Mouse (Mus musculus) mesoderm, embryonic 11.5 days (tissue): ENCODE measurements around the gene Olfr370.

Experiments used
- DNase-seq: peaks from one replicate; pipeline ENCODE4 v3.0.0-alpha.2; 2012; ENCODE audit warnings: low read depth, low spot score

The Olfr370 gene

GRCm38 (mm10) chr8:83575561-83576515 is 40.3 kb downstream of the Olfr370 start:
- DNase-seq = no peak

DNA sequence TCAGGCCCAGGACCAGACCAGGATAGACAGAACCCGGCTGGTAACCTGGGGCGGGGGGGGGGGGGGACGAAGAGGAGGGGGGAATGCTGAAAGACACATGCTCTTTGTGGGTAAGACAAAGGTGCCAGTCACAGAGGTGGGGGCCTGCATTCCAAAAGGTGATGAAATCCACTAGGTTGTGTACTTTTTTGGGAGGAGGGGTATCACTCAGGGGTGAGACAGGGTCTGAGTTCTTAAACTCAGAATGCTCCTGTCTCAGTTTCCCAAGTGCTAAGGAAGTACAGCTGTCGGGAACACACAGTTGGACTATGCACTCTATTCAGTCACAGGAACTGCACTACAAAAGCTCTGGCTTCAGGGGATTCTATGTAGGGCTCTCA is 40.9 kb downstream of the Olfr370 start:
- DNase-seq = no peak

GRCm38 (mm10) chr8:83576921-83577320 is 41.3 kb downstream of the Olfr370 start:
- no peak for DNase-seq

GRCm38 (mm10) chr8:83577384-83577791 is 41.8 kb downstream of the Olfr370 start:
- DNase-seq = no peak

DNA sequence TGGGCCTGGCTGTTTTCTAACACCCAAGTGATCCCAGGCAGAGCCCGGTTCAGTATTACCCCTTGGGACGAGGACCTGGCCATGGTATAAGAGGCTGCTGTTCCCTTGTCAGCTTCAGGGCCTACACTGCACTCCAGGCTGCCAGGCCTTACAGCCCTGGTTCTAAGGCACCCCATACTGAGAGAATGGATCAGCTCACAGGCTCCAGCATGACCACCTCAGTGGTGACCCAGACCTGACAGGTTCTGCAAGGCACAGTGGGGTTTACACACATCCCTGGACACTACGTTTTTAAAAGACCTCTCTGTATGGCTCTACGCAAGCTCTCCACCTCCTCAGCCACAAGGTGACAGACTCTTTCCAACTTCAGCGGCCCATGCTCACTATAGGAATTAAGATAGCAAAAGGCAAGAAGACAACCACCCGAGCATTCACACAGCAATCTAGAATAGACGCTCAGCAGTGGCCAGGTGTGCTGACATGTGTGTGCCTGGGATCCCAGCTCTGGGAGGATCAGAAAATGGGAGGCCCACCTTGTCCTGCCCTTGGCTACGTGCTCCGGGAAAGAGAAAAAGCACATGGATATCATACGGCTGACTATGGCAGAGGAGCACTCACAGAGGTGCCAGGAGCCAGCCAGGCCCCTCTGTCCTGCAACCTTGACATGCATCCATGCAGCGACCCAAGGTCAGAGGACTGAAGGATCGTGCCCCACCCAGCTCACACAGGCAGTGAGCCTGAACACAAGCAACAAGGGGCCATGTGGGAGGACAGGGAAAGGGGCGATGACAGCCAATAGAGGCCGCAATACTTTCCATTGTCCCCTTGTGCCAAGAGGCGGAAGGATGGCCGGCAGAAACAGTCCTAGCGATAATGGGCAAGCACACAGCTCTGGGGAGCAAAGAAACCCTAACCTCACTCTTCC is 42.8 kb downstream of the Olfr370 start:
- no peak for DNase-seq

GRCm38 (mm10) chr8:83579676-83580075 is 44.1 kb downstream of the Olfr370 start:
- DNase-seq = no peak

DNA sequence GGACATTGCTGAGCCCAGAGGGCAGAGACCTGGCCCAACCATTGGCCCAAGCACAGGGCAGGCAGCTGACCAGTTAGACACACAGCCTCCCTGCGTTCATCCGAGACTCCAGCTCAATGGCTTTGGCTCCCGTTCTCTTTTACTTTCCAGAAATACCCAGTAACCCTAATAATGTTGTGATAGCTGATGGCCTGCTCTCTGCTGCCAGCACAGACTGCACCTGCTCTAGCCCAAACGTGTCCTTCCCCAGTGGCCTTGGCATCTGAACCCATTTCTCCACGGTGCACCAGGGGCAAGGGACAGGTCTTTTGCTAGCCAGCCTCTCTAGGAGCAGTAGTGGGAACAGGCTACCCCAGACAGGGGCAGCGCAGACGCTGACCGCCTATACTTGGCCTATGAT is 45.2 kb downstream of the Olfr370 start:
- DNase-seq = no peak

DNA sequence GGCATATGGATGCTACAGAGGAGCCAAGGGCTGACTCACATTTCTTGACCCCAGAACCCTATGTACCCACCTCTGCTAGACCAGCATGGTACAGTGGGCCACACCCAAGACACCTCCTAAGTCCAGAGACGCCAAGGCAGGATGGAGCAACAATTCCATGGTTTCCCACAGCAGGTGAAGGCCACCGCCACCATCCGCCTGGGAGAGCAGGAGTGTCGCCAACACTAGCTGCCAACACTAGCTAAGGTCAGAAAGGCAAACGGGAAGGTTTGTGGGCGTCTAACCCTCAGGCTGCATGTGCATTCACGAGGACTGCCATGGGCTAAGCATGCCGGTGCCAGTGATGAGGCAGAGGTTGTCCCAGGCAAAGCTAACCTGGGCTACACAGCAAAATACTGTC is 46.6 kb downstream of the Olfr370 start:
- DNase-seq = no peak

DNA sequence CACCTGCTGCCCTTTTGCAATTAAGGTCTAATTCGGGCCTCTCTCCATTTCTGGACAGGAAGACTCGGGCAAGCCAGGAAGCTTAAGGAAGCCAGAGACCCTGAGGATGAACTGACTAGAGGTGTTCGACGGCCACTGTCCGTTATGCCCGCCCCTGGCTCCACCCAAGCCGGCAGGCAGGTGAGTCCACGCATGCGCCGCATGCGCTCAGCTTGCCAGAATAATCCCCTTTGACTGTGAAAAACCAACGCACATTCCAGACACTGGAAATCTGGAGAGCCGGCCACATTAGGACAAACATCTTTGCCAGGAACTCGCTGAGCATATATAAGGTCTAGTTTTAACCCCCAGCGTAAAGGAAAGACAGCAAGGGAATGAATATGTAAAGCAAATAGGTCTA is 47.7 kb downstream of the Olfr370 start:
- no peak for DNase-seq

- DNase-seq = no peak
Measured at GRCm38 (mm10) chr8:83584771-83585170, 49.2 kb downstream of the Olfr370 start.

GRCm38 (mm10) chr8:83585333-83585732 is 49.8 kb downstream of the Olfr370 start:
- no peak for DNase-seq

DNA sequence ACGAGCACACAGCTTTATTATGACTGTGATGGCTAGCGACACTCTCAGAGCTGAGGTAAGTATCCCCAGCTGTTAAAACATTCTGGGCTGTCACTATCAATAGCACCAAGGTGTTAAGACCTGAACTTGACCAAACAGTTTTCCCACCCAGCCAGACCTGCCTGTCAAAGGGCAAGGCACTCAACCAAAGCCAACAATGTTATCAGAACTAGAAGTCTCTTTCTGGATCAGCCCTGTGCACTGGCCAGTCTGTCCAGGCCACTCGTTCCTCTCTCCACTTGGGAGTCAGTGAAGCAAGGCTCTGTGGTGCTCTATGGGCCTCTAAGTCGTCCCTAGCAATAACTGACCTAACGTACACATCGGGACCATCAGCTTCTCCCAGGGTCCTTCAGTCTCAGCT is 52.1 kb downstream of the Olfr370 start:
- DNase-seq = no peak

DNA sequence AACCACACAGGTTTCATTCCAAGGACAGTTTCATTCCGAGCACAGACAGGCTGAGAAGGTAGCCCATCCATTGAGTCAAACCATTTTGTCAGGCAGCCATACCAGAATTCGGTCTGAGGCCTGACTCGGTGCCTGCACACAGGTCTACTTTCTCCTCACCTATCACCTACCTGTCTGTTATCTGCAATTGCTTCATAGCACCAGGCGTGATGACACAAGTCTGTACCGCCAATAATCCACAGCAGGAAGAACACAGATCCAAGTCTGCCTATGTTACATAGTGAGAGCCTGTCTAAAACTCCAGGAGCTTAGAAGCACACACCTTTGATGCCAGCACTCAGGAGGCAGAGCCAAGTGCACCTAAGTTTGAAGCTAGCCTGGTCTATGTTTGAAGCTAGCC is 53.3 kb downstream of the Olfr370 start:
- no peak for DNase-seq

DNA sequence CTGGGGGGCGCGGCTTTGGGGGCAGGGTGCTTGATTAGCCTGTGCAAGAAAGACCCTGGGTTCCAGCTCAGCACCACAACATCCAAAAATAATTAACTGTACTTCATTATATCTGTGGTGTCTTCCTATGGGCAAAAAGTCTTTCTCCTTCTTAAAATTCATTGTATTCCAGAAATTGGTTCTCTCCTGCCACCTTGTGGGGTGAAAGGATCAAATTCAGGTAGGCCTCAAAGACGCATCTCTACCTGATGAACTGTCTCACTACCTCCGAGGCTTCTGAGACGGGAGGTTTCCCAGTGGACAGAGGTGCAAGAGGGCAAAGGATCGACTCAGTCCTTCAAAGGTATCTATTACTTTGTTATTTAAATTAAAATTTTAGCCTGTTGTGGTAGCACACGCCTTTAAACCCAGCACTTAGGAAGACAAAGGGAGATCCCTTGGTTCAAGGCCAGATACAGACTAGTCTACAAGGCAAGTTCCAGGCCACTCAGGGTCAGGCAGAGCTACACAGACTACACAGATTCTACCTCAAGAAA is 55.0 kb downstream of the Olfr370 start:
- DNase-seq = no peak

- DNase-seq = no peak
Measured at GRCm38 (mm10) chr8:83592682-83593081, 57.1 kb downstream of the Olfr370 start.

- DNase-seq = no peak
Measured at GRCm38 (mm10) chr8:83593325-83594166, 58.0 kb downstream of the Olfr370 start.

- peak; percentile 99 for DNase-seq
Measured at GRCm38 (mm10) chr8:83594167-83595049, 58.8 kb downstream of the Olfr370 start.
